Mouse (Mus musculus) neural tube, embryonic 14.5 days (tissue): ENCODE measurements around the gene Hoxc5. TPM values are rescaled to one million over a fixed set of nuclear protein-coding genes. Genes with fewer than 3 reads are reported as not detected.
A peak's percentile ranks its signal among the peaks of the same experiment; 100 is the strongest.

Source experiments
- ATAC-seq: fragments of 200-750 bp; cut with Nextera tagmentation; 2 replicates; pipeline ENCODE4 v1.8.0; 2017; ENCODE audit warnings: low read depth, mild to moderate bottlenecking, moderate TSS enrichment, moderate library complexity
- H3K27ac ChIP-seq: fragments of 300-500 bp; sonication (generic); 2 replicates; pipeline ENCODE4 v1.5.1; 2014; ENCODE audit warnings: low read depth, mild to moderate bottlenecking, control low read depth, low read length, moderate library complexity, mixed read lengths
- H3K27me3 ChIP-seq: fragments of 300-500 bp; sonication (generic); 2 replicates; pipeline ENCODE4 v1.6.1; 2014; ENCODE audit warnings: low read length; ENCODE audit not compliant: control insufficient read depth, insufficient read depth
- H3K36me3 ChIP-seq: fragments of 300-500 bp; sonication (generic); 2 replicates; pipeline ENCODE4 v1.6.1; 2014; ENCODE audit warnings: low read length, mixed read lengths; ENCODE audit not compliant: control insufficient read depth, insufficient read depth
- H3K4me1 ChIP-seq: fragments of 300-500 bp; sonication (generic); 2 replicates; pipeline ENCODE4 v1.6.1; 2014; ENCODE audit warnings: low read length; ENCODE audit not compliant: control insufficient read depth, insufficient read depth
- H3K4me2 ChIP-seq: fragments of 300-500 bp; sonication (generic); 2 replicates; pipeline ENCODE4 v1.6.1; 2014; ENCODE audit warnings: mild to moderate bottlenecking, low read depth, low read length, control low read depth
- H3K4me3 ChIP-seq: fragments of 300-500 bp; sonication (generic); 2 replicates; pipeline ENCODE4 v1.5.1; 2014; ENCODE audit warnings: low read depth, low read length, control low read depth, mixed read lengths
- H3K9ac ChIP-seq: fragments of 300-500 bp; sonication (generic); replicated peaks from 2 replicates; pipeline ENCODE4 v1.6.1; 2014; ENCODE audit warnings: low read depth, mild to moderate bottlenecking, control low read depth, low read length, mixed read lengths
- H3K9me3 ChIP-seq: fragments of 300-500 bp; sonication (generic); 2 replicates; pipeline ENCODE4 v1.6.1; 2016; ENCODE audit warnings: low read length; ENCODE audit not compliant: control insufficient read depth
- WGBS: fragments of 180-500 bp; shearing (Covaris S2); extraction: QIAGEN DNeasy Blood & Tissue Kit; methylation state at CpG from one replicate; pipeline ENCODE4 v1.1.7; 2014; 5-methylcytosine and 5-hydroxymethylcytosine counted together
- polyA plus RNA-seq: library from polyadenylated mRNA; unstranded; fragments of >200 nt; fragmentation: Nextera tagmentation; extraction: Ambion mirVana; gene quantifications from 2 replicates; pipeline ENCODE4 v1.2.1, GENCODE M21; 2014

Hoxc5 gene
- polyA plus RNA-seq, 1 experiment from 2014 or later, result 3.6 TPM

DNA sequence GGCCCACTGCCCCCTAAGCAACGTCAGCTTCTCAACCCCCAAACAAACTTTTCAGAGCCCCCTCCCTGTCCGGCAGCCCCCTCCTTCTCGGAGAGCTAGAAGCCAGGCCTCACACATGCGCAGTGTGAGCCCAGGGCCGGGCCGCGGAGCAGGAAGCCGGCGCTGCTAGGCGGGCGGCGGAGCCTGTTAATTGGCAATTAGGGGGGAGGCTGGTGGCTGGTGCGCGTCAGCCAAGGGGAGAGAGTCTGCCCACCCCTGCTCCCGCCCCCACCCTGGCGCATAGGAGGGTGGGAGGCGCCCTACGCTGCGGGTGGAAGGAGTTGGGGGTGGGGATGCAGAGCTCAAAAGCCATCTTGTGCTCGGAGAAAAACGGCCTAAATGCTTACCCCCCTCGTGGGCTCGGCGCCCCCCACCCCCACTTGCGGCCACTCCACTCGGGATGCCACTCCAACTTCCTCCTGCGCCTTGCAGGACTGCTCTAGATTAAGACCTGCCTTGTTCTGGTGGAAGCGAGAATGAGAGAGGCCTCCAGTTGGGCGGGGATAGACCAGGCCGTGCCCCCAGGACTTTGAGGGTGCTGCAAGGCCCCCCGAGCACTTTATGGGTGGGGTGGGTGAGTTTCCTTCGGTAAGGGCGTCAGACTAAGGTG lies 32.1 kb downstream of the Hoxc5 start:
- peak overlapping the region; percentile 55 for H3K4me3 ChIP-seq
- H3K9ac ChIP-seq, result peak overlapping the region; percentile 76
- ATAC-seq, result peak; percentile 84
- H3K36me3 ChIP-seq, result no peaks in the 10 kb centered on the region
- peaks cover 60% of the 10 kb centered on the region for H3K4me1 ChIP-seq
- H3K4me2 ChIP-seq, result peak overlapping the region; percentile 92
- H3K27me3 ChIP-seq, result no peaks in the 10 kb centered on the region
- H3K27ac ChIP-seq, result peak overlapping the region; percentile 91
- no peaks in the 10 kb centered on the region for H3K9me3 ChIP-seq
- under 1% methylated on average over 27 of the region's 33 CpGs for WGBS

DNA sequence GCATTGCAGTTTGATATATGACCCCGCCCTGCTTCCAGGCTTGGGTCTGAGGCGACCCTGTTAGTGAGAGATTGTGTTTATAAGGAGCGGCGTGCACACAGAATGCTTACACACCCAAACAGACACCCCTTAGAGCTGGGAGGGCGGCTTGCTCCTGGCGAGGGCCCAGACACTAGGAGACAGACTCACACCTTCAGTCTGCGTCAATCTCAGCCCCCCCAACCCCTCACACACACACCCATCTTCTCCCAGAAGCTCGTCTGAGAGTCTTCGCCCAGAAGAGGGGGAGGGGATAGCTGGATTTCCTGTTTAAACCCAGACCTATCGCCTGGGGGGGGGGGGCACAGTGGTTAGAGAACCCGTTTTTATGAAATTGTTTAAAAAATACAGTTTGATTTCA lies 32.7 kb downstream of the Hoxc5 start:
- WGBS, result under 1% methylated on average over 11 of the region's 11 CpGs
- H3K27me3 ChIP-seq, result no peaks in the 10 kb centered on the region
- H3K4me2 ChIP-seq, result peak overlapping the region; percentile 92
- H3K36me3 ChIP-seq, result no peaks in the 10 kb centered on the region
- peak; percentile 33 for ATAC-seq
- H3K27ac ChIP-seq, result peak overlapping the region; percentile 91
- peaks cover 61% of the 10 kb centered on the region for H3K4me1 ChIP-seq
- peak overlapping the region; percentile 55 for H3K4me3 ChIP-seq
- no peaks in the 10 kb centered on the region for H3K9me3 ChIP-seq
- H3K9ac ChIP-seq, result peak overlapping the region; percentile 76

DNA sequence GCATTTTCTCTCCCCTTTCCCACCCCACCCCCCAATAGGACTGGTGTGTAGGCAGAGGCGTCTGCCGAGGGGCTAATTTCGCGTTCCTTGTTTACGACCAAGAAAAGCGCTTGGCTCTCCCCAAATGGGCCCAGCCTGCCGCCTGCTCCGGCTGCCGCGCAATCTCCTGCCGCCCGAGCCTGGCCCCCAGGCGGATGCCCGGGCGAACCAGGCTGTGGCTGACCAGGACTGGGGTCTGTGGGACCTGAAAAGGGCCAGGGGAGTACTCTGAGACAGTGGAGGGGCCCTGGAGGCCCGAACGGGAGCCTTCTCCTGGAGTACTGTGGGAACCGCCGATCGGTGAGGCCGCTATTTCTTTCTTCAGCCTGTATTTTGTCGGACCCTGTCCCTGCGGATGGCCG lies 33.3 kb downstream of the Hoxc5 start:
- no peaks in the 10 kb centered on the region for H3K36me3 ChIP-seq
- ATAC-seq, result 0 out of 2 replicates have a peak, but pooled peaks have one; percentile 1
- under 1% methylated on average over 24 of the region's 24 CpGs for WGBS
- H3K27me3 ChIP-seq, result no peaks in the 10 kb centered on the region
- H3K4me3 ChIP-seq, result peak overlapping the region; percentile 55
- H3K27ac ChIP-seq, result peak overlapping the region; percentile 91
- peak overlapping the region; percentile 92 for H3K4me2 ChIP-seq
- peaks cover 61% of the 10 kb centered on the region for H3K4me1 ChIP-seq
- H3K9ac ChIP-seq, result peak overlapping the region; percentile 76
- H3K9me3 ChIP-seq, result no peaks in the 10 kb centered on the region

DNA sequence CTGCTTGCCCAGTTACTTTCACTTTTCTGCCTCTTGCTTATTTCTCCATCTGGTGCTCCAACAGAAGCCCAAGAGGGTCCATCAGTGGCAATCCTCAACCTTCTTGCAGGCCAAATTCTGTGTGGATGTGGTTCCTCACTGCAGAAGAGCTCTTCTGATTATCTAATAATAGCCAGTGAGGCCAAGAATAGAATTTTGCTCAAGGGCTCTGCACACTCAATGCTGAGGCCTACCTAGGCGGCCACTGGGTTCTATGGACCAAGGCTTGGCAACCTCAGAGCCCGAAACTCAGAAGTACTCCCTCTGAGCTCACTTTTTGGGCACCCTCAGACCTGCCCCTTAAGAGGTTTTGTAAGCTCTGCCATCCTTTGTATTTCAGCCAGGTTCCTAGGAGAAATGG lies 34.1 kb downstream of the Hoxc5 start:
- Histone ChIP-seq H3K4me1 (peaks cover 65% of the 10 kb centered on the region), H3K4me2 (peak overlapping the region; percentile 92), H3K36me3 (no peaks in the 10 kb centered on the region), H3K4me3 (peak overlapping the region; percentile 55), H3K27me3 (no peaks in the 10 kb centered on the region), H3K27ac (peak overlapping the region; percentile 91), H3K9me3 (no peaks in the 10 kb centered on the region), H3K9ac (peak overlapping the region; percentile 76)
- no peak for ATAC-seq
- WGBS, result 21% methylated on average over 2 of the region's 2 CpGs

DNA sequence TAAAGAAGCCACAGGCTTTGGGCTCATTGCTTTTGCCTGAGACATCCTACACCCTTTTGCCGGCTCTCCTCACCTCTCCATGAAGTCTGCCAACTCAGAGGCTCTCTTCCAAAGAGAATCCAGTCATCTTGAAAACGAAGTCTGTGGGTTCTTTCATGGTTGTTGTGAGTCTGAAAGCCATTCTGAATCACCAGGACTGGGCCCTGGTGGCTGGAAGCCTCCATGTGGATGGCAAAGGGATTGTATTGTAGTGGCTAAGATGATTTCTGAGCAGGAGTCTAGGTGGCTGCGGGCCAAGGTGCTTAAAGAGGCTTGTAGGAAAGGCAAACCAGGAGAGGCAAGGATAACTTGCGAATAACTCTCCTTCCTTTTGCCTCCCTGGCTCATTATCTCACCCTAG lies 34.9 kb downstream of the Hoxc5 start:
- no peaks in the 10 kb centered on the region for H3K36me3 ChIP-seq
- peak overlapping the region; percentile 76 for H3K9ac ChIP-seq
- peak overlapping the region; percentile 55 for H3K4me3 ChIP-seq
- no peaks in the 10 kb centered on the region for H3K27me3 ChIP-seq
- peak overlapping the region; percentile 92 for H3K4me2 ChIP-seq
- WGBS, result 5% methylated on average over 4 of the region's 4 CpGs
- H3K4me1 ChIP-seq, result peaks cover 67% of the 10 kb centered on the region
- H3K27ac ChIP-seq, result peak overlapping the region; percentile 91
- ATAC-seq, result no peak
- H3K9me3 ChIP-seq, result no peaks in the 10 kb centered on the region

DNA sequence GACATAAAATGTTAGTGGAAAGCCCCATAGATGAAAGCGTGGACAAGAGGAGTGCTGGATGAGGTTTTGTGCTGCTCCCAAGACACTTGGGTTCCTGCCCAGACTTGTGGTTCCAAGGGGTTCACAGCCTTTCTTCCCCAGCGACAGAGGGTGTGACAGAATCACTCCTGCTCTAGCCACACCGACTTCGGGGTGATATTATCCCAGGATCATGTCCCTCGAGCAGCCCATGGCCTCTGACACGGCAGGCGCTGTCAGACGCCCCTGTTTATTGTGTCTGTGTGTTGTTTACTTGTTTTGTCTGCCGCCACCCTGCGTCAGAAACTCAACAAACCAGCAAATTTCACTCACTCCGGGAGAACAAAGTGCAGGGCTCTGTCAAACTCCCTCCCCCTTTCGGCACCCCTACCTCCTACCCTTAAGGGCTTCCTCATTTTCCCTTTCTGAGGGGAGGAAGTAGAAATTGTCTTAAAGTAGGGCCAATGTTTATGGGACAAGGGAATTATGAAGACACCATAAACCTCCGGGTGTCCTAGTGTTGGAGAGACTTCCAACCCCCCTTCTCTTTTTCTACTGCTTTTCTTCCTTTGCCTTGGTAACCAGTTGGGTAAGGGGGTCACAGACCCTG lies 35.7 kb downstream of the Hoxc5 start:
- no peaks in the 10 kb centered on the region for H3K36me3 ChIP-seq
- peak overlapping the region; percentile 76 for H3K9ac ChIP-seq
- peak overlapping the region; percentile 91 for H3K27ac ChIP-seq
- no peaks in the 10 kb centered on the region for H3K27me3 ChIP-seq
- H3K4me1 ChIP-seq, result peaks cover 68% of the 10 kb centered on the region
- no peaks in the 10 kb centered on the region for H3K9me3 ChIP-seq
- H3K4me3 ChIP-seq, result peak overlapping the region; percentile 55
- no peak for ATAC-seq
- H3K4me2 ChIP-seq, result peak overlapping the region; percentile 92
- WGBS, result 4% methylated on average over 13 of the region's 13 CpGs

DNA sequence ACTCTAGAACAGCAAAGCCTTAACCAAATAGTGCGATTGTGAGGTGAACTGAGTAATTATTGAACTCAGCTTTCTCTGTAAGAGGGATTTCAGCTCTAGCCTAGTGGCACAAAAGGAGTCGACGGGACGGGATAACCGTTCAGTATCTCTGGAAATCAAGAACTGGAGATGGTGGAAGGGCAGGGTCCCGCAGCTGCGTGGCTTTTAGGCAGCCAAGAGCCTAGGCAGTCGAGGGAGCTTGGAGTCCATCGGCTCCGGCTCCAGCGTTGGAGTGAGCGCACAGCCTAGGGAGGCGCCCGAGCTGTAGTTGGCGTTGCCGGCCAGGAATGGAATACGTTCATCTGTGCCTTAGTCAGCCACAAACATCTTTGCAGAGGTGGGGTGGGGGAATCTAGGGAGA lies 38.1 kb downstream of the Hoxc5 start:
- H3K36me3 ChIP-seq, result no peaks in the 10 kb centered on the region
- ATAC-seq, result no peak
- under 1% methylated on average over 17 of the region's 17 CpGs for WGBS
- no peaks in the 10 kb centered on the region for H3K27me3 ChIP-seq
- H3K4me2 ChIP-seq, result peak overlapping the region; percentile 83
- H3K9me3 ChIP-seq, result no peaks in the 10 kb centered on the region
- peak overlapping the region; percentile 28 for H3K4me3 ChIP-seq
- H3K4me1 ChIP-seq, result peaks cover 88% of the 10 kb centered on the region
- peak overlapping the region; percentile 79 for H3K27ac ChIP-seq
- peak overlapping the region; percentile 78 for H3K9ac ChIP-seq

DNA sequence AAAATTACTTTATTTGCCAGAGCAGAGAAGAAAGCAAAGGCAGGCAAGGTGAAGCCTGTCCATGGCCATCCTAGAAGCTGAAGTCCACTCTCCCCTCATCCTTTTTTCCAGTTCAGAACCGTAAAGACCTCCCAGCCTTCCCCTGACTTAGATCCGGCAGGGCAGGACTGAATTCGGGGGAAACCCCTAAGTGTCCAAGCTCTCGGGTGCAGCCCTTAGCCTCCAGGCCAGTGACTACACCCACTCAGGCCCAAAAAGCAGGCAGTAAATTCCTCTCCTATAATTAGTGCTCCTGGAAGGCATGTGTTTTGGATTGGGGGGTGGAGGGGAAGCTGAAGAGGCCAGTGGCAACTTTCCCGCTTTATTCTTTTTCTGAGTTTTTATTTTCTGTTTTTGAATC lies 38.6 kb downstream of the Hoxc5 start:
- WGBS, result 7% methylated on average over 5 of the region's 5 CpGs
- H3K27me3 ChIP-seq, result no peaks in the 10 kb centered on the region
- peak overlapping the region; percentile 83 for H3K4me2 ChIP-seq
- peak overlapping the region; percentile 78 for H3K9ac ChIP-seq
- peak overlapping the region; percentile 79 for H3K27ac ChIP-seq
- H3K4me1 ChIP-seq, result peaks cover 92% of the 10 kb centered on the region
- no peaks in the 10 kb centered on the region for H3K36me3 ChIP-seq
- no peak for ATAC-seq
- no peaks in the 10 kb centered on the region for H3K9me3 ChIP-seq
- peak overlapping the region; percentile 28 for H3K4me3 ChIP-seq

DNA sequence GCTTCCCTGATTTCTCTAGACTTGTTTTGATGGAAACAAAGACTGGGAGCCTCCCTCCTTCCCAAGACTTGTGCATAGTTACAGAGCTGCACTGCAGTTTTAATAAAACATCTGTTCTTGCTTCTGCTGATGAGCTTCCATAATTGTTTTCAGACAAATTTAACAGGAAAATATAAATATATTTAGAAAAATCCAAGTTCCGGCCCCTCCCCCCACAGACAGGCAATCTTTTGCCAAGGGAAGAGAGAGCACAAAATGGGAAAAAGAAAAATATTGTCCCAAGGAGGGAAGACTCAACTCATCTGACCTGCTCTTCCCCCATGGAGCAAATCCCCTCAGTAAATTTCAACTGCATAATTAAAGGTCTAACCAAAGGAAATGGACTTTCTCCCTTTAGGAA lies 39.1 kb downstream of the Hoxc5 start:
- peak overlapping the region; percentile 83 for H3K4me2 ChIP-seq

More for the DNA sequence above, 39.1 kb downstream of the Hoxc5 start:
- Histone ChIP-seq H3K36me3 (0 out of 2 replicates have a peak, but pooled peaks cover 3% of the 10 kb centered on the region), H3K27ac (peak overlapping the region; percentile 79), H3K27me3 (no peaks in the 10 kb centered on the region), H3K4me3 (peak overlapping the region; percentile 28; the same call in 1 of the 2 replicates), H3K9me3 (no peaks in the 10 kb centered on the region), H3K4me1 (peaks cover 94% of the 10 kb centered on the region), H3K9ac (peak overlapping the region; percentile 78)
- 21% methylated on average over 1 of the region's 1 CpGs for WGBS
- ATAC-seq, result no peak
